Mouse (Mus musculus): ENCODE results near the gene Brox. TPM values are rescaled to one million over a fixed set of nuclear protein-coding genes. Genes with fewer than 3 reads are reported as not detected.

The Brox gene
- polyA plus RNA-seq, 1 experiment: not detected

DNA sequence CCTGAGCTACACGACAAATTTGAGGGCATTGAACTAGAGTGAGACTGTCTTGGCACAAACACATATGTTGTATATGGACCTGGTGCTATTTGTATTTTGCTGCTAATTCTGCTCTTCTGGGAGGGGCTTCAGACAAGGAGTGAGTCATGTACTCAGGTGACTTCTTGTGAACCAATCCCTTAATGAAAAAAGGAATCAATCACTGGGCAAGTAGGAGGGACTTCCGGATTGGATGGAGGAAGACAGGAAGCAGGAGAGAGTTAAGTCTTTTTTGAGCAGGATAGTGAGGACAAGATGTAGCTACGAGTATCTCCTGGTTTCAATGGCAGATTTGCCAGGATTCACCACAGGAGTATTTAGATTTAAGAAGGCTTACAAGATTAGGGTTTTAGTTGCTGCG lies 7.5 kb downstream of the Brox start:
- WGBS: 81% methylated on average over 4 of the region's 4 CpGs
- no peaks in the 10 kb centered on the region for H3K4me1 ChIP-seq (ENCODE audit: control insufficient read depth, insufficient read depth, low read length)
- no peak overlapping the region for H3K27ac ChIP-seq (ENCODE audit: insufficient read depth, low read depth, low read length)
- no peak for TF ChIP-seq CTCF (IDR thresholded peaks at IDR 0.05; ENCODE audit: insufficient read depth, low read depth, low read length)
- no peak for TF ChIP-seq POLR2A (IDR thresholded peaks at IDR 0.05; ENCODE audit: insufficient read depth, low read depth, low read length)
- no peak overlapping the region for H3K4me3 ChIP-seq (ENCODE audit: insufficient read depth, low read depth, low read length)

DNA sequence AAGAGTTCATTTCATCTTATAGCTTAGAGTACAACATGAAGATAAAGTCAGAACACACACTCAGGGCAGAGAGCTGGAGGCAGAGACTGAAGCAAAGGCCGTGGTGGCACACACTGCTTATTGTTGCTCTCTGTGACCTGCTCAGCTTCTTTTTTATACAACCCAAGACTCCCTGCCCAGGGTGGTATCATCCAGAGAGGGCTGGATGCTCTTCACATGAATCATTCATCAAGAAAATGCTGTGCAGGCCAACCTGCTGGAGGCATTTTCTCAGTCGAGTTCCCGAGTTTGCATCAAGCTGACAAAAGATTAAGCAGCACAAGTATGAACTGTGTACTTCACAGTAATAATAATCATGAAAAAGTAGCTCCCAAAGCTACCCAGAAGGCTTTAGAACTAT lies 8.7 kb downstream of the Brox start:
- Histone ChIP-seq H3K4me3 (ENCODE audit: insufficient read depth, low read depth, low read length) (no peak overlapping the region), H3K4me1 (ENCODE audit: control insufficient read depth, insufficient read depth, low read length) (no peaks in the 10 kb centered on the region), H3K27ac (ENCODE audit: insufficient read depth, low read depth, low read length) (no peak overlapping the region)
- WGBS: 78% methylated on average over 3 of the region's 3 CpGs
- TF ChIP-seq POLR2A (IDR thresholded peaks at IDR 0.05; ENCODE audit: insufficient read depth, low read depth, low read length) (no peak), CTCF (IDR thresholded peaks at IDR 0.05; ENCODE audit: insufficient read depth, low read depth, low read length) (no peak)

DNA sequence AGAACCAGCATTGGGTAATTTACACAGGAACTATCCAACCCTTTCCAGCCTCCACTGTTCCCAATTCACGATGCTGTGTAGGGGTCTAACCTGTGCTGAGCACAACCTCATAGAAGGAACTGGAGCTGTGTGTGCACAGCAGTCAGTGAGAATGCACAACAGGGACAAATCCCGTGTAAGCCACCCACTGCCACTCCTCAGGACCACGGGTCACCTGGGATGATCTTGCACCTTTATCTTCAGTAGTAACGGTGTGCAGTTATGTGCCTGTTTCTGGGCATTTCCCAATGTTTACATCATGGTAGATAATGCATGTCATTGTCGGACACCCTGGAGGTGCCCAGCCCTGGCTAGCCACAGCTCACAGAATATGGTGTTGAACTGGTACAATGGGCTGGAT lies 21.3 kb downstream of the Brox start:
- 72% methylated on average over 5 of the region's 5 CpGs for WGBS
- Histone ChIP-seq H3K27ac (ENCODE audit: insufficient read depth, low read depth, low read length) (no peak overlapping the region), H3K4me3 (ENCODE audit: insufficient read depth, low read depth, low read length) (no peak overlapping the region), H3K4me1 (ENCODE audit: control insufficient read depth, insufficient read depth, low read length) (no peaks in the 10 kb centered on the region)
- TF ChIP-seq CTCF (IDR thresholded peaks at IDR 0.05; ENCODE audit: insufficient read depth, low read depth, low read length) (no peak), POLR2A (IDR thresholded peaks at IDR 0.05; ENCODE audit: insufficient read depth, low read depth, low read length) (no peak)

DNA sequence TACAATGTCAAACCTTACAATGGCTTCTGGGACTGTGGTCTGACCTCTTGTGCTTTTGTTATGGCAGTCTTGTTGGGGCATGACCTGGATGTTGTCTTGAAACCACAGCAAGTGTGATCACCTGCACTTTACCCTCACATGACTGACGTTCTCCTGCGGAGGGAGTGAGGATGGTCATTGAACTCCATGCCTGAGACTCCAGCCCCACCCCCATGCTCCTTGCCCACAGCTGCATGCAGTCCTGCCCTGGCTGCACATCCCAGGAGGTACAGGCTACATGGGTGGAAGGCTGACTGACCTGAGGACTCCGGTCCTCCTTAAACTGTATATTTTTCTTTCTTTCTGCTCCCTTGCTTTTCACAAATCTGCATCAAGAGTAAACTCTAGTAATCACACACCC lies 22.7 kb downstream of the Brox start:
- TF ChIP-seq CTCF (IDR thresholded peaks at IDR 0.05; ENCODE audit: insufficient read depth, low read depth, low read length) (no peak), POLR2A (IDR thresholded peaks at IDR 0.05; ENCODE audit: insufficient read depth, low read depth, low read length) (no peak)
- Histone ChIP-seq H3K4me1 (ENCODE audit: control insufficient read depth, insufficient read depth, low read length) (no peaks in the 10 kb centered on the region), H3K27ac (ENCODE audit: insufficient read depth, low read depth, low read length) (no peak overlapping the region), H3K4me3 (ENCODE audit: insufficient read depth, low read depth, low read length) (no peak overlapping the region)
- 73% methylated on average over 3 of the region's 3 CpGs for WGBS

DNA sequence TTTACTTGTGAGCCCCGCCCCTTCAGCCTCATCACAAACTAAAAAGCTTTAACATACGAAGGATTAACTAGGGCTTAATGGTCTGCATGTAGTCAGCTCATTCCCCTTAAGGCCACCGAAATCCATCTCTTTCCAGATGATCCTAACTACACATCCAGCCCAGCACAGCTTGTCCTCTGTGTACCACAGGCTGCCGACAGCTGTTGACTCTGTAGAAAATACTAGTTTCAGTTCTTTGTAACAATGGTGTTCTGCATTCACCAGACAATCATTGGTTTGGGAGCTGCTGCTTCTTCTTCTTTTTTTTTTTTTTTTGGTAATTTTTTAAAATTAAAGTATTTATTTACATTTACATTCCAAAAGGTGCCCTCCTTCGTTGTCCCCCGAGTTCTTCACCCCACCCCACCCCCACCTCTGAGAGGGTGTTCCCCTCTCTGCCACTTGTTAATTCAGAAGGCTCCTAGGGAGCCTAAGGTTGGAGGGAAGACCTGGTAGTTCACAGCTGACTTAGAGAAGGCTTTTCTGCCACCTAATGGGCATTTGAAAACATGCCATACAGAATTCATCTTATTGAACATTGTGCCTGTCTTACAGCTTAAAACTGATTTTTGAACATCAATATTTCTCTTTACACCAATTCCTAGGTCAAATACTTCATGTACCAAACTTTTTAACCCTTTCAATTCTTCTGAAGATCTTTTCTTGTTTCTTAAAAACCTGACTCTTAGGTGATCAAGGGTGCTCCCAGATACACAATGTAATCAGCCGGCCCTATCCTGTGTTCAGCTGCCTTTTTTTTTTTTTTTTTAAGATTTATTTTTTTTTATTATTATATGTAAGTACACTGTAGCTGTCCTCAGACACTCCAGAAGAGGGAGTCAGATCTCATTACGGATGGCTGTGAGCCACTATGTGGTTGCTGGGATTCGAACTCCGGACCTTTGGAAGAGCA lies 23.9 kb downstream of the Brox start:
- Histone ChIP-seq H3K4me3 (ENCODE audit: insufficient read depth, low read depth, low read length) (no peak overlapping the region), H3K27ac (ENCODE audit: insufficient read depth, low read depth, low read length) (no peak overlapping the region), H3K4me1 (ENCODE audit: control insufficient read depth, insufficient read depth, low read length) (no peaks in the 10 kb centered on the region)
- TF ChIP-seq POLR2A (IDR thresholded peaks at IDR 0.05; ENCODE audit: insufficient read depth, low read depth, low read length) (no peak), CTCF (IDR thresholded peaks at IDR 0.05; ENCODE audit: insufficient read depth, low read depth, low read length) (no peak)
- 56% methylated on average over 10 of the region's 10 CpGs for WGBS

DNA sequence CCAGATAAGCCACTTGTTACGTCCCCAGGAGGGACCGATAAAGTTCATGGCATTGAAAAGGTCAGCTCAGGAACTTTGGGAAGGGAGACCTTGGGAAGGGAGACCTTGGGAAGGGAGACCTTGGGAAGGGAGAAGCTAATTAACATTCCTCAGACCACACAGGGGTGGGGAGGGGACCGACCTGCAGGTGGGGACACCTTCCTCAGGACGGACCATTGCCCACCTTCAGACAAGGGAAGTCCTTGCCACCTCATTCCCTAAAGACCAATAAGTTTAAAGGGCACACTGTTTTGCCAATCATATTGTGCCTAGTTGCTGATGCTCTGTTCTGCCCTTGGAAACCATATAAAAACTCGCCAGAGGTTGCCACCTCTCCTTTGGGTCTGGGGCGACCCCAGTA lies 29.4 kb downstream of the Brox start:
- no peak for TF ChIP-seq POLR2A (IDR thresholded peaks at IDR 0.05; ENCODE audit: insufficient read depth, low read depth, low read length)
- no peak for TF ChIP-seq CTCF (IDR thresholded peaks at IDR 0.05; ENCODE audit: insufficient read depth, low read depth, low read length)

DNA sequence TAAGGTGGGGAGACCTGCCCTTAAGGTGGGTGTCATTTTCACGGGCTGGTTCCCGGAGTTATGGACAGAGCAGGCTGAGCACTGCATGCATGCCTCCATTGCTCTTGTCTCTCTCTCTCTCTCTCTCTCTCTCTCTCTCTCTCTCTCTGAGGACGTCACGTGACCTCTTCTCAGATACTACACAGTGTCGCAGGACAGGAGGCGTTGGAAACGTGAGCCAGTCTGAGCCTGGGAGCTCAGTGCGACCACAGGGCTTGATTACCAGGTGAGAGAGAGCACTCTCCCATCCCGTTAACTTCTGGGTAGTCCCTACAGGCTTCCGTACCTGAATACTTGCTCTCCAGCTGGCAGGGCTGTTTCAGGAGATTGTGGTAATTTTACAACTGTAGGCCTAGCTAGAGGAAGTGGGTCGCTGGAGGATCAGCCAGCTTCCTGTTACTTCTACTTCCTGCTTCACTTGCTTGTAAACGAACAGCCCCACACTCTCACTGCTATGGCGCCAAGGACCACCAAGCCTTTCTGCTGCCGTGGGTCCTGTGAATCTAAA lies 31.1 kb downstream of the Brox start:
- Histone ChIP-seq H3K27ac (ENCODE audit: insufficient read depth, low read depth, low read length) (no peak overlapping the region), H3K4me1 (ENCODE audit: control insufficient read depth, insufficient read depth, low read length) (no peaks in the 10 kb centered on the region), H3K4me3 (ENCODE audit: insufficient read depth, low read depth, low read length) (no peak overlapping the region)
- TF ChIP-seq CTCF (IDR thresholded peaks at IDR 0.05; ENCODE audit: insufficient read depth, low read depth, low read length) (no peak), POLR2A (IDR thresholded peaks at IDR 0.05; ENCODE audit: insufficient read depth, low read depth, low read length) (no peak)
- 80% methylated on average over 14 of the region's 14 CpGs for WGBS

More for the DNA sequence above, 29.4 kb downstream of the Brox start:
- Histone ChIP-seq H3K27ac (ENCODE audit: insufficient read depth, low read depth, low read length) (no peak overlapping the region), H3K4me3 (ENCODE audit: insufficient read depth, low read depth, low read length) (no peak overlapping the region), H3K4me1 (ENCODE audit: control insufficient read depth, insufficient read depth, low read length) (no peaks in the 10 kb centered on the region)
- 68% methylated on average over 6 of the region's 6 CpGs for WGBS

DNA sequence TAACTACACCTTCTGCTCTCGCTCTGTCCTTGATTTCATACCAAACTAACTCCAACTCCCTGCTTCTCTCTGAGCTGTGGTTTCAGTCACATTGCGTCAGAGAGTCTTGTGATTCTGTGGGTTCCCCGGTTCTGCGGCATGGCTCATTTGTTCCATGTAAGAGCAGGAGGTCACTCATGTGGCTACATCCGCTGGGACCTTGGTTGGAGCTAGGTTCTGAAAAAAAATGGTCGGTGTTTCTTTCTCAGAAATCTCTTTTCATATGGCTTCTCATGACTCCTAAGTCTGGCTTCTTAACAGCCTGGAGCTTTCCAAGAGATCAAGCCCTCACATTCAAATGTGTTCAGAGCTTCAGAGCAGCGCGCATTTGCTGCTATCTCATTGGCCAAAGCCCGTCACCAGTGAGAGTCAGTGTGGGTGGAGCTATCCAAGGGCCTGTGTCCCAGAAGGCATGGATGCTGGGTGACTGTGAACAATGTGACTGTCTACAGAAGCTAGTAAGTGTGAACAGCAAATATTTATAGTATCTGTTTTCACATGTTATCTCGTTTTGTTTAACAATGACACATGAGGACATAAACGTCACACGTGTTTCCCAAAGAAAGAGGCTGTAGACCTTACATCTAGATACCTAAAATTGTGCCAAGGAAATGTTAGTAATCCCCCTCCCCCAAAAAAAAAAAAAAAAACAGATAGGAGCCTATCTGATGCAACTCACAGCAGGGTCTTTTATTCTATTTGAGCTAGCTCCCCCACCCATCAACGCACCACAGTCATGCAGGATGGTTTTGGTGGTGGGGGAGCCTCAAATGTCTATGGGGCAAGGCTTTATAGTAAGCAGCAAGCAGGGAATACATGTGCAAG lies 32.7 kb downstream of the Brox start:
- WGBS: 79% methylated on average over 13 of the region's 13 CpGs
- TF ChIP-seq POLR2A (IDR thresholded peaks at IDR 0.05; ENCODE audit: insufficient read depth, low read depth, low read length) (no peak), CTCF (IDR thresholded peaks at IDR 0.05; ENCODE audit: insufficient read depth, low read depth, low read length) (no peak)

More for the DNA sequence above, 32.7 kb downstream of the Brox start:
- Histone ChIP-seq H3K4me3 (ENCODE audit: insufficient read depth, low read depth, low read length) (no peak overlapping the region), H3K27ac (ENCODE audit: insufficient read depth, low read depth, low read length) (no peak overlapping the region), H3K4me1 (ENCODE audit: control insufficient read depth, insufficient read depth, low read length) (no peaks in the 10 kb centered on the region)

Measured in olfactory bulb, adult 2 months (tissue).